Mouse (Mus musculus) spleen, postnatal 36 days (tissue): Measurements from ENCODE around the gene Apmap.
A peak's percentile ranks its signal among the peaks of the same experiment; 100 is the strongest.

ENCODE experiments used
- DNase-seq, 2 experiments: peaks; one replicate each; pipeline ENCODE4 v3.0.0; 2022; ENCODE audit warnings: low spot score in 2 of 2, mixed read lengths in 1 of 2

Gene Apmap

DNA sequence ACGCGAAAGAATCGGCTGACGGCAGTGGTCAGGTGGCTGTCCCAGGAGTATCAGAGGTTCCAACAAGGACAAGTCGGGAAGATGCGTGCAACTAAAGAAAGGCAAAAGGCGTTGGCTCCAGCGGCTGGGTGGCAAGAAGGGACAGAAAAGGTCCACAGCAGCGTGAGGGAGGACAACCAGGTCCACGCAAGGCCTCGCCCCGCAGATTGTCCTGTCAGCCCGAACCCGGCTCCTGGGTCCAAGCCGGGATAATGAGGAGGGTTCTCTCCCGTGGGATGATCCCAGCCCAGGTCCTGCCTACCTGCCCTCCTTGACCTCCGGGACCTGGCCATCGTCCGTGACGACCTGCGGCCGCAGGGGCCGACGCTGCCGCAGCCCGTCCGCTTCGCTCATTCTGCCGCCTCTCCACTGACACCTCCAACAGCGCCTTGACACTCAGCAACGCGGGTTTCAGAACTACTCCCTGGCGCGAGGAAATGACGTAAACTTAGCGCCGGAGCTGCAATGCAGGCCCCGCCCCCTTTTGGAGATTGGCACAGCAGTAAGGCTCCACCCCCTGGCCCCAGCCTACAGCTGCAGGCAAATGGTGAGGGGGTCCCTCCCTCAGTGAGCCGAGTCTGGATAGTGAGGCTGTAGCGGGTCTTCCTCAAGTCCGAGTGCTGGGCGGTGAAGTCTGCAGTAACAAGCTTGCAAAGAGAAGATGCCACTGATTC lies at the start of gene Apmap:
Gene Apmap (minus strand): TSS at position 481 of the 713 bp plus-strand sequence.
- DNase-seq, result peak; percentile 95 to 96

DNA sequence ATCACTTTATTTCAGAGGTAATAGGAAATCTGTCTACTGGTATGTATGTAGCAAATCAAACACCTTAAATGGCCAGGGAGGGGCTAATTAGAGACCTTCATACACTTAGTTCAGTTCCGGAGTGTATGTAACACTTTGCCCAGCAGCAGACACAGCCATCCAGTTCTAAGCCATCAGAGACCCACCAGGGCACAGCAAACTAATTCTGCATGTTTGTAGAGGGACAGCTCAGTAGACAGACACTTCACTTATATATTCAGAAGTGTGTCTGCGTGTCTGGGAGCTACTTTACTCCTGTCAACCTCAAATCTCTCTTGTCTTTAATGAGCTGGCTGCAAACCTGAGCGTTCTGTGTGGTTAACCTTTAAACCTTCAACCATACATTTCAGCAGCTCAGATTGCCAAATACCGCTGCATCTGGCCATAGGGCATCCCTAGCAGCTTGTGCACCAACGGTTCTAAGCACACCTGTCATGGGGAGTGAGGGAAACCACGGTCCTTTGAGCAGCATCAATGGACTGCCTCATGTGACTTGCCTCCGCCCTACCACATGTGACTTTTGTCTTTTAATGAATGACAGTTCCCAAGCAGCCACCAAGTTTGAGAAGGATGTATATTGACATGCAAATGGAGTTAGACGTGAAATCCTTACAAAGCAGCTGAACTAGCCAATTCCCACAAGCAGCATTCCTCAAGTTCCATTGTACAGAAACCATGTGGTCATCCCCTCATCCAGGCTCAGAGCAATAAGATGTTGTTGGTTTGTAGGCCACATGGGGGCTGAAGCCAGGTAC lies 48.8 kb upstream of the Apmap start:
- no peak for DNase-seq

DNA sequence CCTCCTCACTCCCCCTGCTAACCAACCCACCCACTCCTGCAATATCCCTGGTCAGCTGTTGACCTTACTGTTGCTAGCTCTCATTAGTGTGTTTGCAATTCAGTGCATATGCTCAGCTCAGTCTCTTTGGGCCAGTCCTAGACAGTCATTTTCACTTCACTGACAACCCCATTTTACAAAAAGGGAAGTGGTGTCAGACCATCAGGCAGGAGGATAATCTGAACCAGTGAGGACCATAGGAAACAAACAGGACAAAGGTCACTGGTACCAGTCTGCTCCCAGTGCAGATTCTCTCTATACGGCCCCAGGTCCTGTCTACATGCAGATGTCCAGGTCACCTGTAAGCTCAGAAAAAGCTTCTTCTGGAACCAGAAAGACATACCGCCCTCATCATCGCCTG lies 47.7 kb upstream of the Apmap start:
- DNase-seq, result no peak

DNA sequence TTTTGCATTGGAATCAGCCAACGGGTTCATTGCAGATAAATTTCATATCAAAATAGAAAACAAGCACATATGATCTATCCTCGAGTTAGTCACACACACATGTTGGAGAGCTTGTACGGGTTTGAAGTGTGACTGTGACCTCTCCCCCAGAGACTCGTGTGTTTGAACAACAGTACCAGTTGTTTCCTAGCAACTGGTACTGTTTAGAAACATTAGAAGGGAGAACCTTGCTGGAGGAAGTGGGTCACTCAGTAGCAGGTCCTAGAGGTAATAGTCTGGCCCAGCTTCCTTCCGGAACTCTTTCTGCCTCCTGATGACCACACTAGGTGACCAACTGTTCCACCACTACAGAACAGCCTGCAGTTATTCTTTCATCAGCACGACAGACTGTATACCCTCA lies 46.9 kb upstream of the Apmap start:
- no peak for DNase-seq

DNA sequence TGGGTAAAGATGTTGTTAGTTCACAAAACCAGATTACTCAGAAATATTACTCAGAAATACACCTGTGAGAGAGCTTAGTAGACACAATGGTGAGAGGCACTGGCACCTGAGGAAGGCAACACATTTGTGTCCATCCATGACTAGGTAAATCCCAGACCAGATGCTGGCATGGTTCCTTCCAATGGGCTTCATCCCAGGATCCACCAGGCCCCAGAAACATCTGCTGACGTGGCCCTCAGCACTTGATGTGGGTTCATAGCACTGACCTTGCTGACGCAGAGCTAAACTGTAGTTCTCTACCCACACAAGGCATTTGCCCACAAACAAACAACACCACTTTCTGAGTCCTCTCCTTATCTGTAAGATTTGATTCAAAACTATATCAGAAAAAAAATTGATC lies 46.4 kb upstream of the Apmap start:
- no peak for DNase-seq

DNA sequence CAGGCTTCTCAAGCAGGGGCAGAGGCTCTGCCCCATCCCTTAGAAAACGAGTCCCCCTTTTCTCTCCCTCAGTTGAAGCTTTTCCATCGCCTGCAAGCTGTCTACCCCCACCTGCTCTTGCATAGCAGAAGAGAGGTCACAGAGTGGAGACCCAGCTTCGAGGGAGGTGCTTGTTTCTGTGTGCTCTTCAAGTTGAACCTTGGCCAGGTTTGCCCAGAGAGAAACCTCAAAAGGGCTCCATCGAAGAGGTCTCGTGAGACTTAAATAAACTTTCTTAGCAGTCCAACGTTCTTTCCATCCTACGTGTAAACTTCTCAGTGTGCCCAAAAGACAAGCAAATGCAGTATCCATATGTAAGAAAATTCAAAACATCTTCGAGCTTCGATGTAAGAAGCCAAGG lies 43.0 kb upstream of the Apmap start:
- DNase-seq, result no peak

DNA sequence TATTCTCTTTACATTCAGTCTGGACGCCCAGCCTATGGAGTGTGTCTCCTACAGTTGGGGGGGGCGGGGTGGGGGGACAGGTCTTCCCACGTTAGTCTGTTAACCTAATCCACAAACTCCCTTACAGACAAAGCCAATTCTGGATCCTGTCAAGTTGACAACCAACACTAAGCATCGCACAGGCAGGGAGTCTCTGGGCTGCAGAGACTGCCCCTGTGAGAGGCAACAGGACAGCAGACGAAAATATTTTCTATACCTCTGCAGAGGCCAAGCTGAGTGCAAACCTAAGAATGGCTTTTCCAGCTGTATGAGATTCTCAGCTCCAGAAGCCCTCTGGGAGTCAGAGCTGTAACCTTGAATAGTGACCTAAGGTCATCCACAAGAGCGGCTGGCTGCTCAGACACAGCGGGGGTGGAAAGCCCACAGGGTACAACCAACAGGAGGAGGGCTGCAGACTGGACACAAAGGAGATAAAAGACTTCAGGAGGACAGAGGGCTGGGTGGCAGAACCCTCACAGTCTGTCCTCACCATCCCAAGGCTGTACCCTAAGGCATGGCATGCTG lies 42.2 kb upstream of the Apmap start:
- DNase-seq, result no peak

DNA sequence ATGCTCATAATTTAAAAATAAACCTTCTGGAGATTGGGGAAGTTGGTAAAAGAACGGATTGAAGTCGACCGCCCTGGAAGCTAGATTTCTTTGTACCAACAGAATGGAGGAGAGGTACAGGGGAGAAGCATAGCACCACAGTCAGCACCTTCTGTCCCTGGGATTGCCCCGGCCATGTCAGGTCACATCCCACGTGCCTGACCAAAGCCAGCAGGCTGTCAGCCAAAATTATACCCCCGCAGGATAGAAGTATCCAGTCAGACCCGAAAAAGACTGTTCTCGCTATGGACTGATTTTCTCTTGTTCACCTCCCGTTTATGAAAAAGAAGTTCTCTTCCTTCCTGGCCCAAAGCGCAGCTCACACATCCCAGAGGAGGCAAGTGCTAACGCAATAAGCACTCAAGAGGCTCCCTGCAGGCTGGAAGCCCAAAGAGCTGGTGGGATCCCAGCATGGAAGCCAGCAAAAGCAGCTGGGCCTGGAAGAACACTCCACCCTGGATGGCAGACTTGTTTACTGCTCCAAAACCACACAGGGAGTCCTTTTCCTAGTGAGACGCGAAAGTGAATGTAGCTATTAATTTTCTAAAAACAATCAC lies 40.0 kb upstream of the Apmap start:
- DNase-seq, result no peak

DNA sequence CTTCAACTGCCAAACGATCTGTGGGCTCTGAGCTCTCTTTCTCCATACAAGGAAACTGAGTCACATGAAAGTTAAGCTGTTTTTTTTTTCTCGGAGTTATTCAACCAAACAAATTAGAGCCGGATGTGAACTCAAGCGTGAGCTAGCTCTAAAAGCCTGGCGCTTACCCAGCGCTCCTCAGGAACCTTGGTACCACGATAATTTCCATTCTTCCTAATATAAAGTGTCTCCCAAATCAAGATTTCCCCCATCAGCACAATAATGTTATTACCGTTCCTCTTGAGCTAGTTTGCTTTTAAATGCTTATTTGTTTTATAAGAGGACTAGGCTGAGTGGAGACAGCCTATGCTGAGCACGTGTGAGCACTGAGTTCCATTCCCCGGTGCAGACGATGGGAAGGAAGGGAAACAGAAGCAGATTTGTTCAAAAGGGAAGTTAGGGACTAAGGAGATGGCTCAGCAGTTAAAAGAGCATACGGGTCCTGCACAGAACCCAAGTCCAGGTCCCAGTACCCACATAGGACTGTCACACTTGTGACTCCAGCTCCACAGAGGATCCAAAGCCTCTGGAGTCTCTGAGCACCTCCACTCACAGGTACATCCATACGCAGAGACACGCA lies 39.4 kb upstream of the Apmap start:
- no peak for DNase-seq

DNA sequence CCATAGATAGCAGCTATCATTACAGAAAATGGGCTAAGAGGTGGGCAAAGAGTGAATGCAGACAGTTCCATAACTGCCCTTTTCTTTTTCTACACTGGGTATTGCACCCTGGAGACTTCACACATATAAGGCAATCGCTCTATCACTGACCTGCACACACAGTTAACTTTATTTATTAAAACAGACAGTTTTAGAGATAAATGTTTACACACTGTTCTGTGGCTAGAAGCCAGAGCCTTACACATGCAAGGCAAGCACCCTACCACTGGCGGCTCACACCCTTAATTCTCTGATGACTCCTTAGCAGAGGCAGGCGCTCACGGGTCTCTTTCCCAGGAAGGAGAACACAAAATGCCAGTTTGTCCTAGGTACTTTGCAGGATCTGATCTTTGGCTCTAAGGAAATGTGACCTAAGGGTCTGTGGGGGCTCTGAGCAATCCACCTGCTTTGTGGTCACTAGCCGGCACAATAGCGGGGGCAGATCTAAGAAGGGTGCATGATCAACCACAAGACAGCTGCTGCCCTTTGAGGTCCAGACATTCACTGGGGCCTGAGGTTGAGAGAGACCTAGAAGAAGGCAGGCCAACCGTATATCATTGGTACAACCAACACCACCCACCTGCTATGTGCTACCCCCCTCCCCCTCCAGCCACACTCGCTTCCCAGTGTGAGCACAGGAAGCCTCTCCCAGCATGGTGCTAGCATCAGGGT lies 38.2 kb upstream of the Apmap start:
- peak in 1 of 2 experiments; percentile 52 for DNase-seq

DNA sequence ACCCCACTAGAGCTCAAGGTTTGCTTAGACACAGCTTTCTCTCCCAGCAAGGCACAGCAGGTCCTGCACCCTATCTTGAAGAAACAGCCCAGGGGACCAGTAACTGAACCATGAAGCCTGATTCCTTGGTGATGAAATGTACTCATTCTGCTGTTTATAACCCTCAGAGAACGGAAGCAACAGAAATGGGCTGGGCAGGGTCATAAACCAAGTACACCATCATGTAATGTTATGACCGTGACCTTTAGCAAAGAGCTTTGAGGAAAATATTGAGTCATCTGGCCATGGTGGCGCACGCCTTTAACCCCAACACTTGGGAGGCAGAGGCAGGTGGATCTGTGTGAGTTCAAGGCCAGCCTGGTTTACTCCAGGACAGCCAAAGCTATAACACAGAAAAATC lies 36.9 kb upstream of the Apmap start:
- peak; percentile 10 to 22 for DNase-seq

DNA sequence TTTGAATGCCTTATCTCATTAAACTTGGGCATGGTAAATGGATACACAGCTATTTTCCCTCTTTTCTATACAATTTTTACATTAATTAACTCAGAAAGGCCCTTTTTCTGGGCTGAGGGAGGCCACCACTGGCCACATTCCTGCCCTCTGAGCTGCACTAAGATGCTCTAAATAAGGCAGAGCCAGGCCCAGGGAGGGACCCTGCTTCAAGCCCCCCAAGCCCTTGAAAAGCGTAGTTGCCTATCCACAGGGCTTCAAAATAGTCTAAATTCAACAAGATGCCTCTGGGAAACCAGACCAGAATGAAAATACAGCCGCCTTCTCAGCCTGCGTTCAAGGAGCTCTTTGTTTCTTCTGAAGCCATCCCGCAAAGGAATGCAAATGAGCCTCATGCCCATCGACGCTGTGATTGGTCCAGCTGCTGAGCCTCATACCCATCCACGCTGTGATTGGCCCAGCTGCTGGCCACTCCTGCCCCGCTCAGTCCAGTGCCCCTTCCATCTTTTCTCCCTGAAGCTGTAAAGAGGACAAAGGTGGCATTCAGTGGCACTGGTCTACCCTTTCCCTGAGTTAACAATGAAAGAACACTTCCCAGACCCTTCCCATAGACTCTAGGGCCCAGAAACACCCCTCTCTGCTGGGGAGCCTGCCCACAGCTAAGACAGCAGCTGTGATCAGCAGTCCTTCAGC lies 35.5 kb upstream of the Apmap start:
- no peak for DNase-seq

DNA sequence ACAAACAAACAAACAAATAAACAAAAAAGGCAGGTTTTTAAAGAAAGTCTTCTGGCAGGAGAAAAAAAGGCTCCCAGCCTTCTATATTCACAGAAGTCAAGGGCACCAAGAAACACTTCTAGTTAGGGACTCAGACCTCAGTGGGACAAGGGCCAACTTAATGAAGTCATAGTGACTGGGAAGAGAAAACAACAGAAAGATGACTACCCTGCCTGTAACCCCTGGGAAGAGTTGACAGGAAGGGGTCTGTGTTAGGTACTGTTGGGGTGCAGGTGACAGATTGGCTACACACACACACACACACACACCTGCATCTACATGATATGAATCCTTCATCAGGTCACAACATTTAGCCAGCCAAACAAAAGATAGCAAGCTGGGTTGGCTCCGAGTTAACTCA lies 34.8 kb upstream of the Apmap start:
- no peak for DNase-seq

DNA sequence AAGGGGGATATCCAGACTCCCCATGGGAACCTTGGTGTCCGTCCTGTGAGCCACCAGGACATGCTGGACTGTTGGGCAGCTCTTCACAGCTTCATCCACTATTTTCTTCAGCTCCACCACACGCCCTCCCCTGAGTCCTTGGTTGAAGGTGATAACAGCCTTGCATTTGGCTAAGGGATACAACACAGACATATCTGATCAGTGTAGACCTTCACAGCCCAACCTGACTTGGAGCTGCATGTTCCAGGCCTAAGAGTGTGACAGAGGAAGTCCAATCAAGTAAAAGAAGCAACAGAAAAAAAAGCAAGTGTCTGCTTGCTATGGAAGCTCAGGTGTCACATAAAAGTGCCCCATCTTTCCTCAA lies 30.0 kb upstream of the Apmap start:
- DNase-seq, result no peak

DNA sequence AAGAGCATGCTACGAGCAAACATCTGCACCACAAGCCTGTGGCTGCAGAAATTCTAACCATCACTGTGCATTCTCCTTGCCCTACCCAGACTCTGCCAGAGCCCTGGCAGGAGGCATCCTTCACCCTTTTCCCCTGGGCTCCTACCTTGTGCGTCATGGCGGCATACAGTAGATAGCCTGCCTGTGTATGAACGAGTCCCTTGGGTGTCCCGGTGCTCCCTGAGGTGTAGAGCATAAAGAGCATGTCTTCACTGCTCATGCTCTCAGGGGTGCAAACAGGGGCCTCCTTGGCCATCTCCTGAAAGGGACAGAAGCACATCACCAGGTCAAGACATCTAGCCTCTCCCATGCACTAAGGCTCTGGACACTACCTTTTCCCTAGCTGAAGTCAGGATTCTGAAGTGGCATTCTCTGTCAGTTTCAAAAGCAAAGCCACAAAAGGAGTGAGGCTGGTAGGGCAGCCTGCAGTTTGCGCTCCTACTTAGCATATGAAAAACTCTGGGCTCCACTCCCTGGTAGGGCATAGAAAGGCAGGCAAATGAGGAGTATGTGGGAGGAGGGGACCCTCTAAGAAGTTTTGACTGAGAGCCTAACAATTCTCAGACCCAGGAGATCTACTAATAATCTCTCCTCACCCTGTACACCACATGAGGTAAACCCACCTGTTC lies 29.5 kb upstream of the Apmap start:
- no peak for DNase-seq

DNA sequence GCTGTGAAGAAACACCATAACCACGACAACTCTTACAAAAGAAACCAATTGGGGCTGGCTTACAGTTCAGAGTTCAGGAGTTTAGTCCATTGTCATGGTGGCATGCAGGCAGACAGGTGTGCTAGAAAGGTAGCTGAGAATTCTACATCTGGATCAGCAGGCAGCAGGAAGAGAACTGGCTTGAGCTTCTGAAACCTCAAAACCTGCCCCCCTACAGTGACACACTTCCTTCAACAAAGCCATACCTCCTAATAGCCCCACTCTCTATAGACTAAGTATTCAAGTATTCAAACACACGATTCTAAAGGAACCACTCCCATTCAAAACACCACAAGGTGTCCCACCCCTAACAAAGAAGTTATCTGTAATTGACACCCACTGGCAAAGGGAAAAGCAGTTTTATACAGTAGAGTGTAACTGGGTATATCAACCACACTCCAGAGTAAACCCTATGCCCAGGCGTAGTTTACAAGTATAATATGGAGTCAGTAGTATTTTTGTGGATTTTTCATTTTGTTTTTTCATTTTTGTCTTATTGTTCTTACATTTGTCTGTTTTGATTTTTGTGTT lies 27.6 kb upstream of the Apmap start:
- DNase-seq, result no peak

DNA sequence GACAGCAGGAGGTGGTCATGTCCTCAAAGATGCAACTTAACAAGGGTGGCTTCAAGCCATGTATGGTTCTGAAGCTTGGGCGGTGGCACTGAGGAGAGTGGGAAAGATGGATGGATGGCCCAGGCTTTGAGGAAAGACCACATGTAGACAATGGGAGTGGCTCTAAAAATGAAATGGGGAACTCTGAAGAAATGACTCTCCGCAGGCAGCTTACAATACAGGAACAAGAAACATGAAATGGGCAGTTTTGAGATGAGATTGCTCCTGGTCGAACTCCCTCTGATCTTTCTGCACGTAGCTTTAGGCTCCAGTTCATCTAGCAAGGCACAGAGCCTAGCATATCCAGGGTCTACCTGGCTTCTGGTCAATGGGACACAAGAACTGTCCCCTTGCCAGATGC lies 20.9 kb upstream of the Apmap start:
- no peak for DNase-seq

DNA sequence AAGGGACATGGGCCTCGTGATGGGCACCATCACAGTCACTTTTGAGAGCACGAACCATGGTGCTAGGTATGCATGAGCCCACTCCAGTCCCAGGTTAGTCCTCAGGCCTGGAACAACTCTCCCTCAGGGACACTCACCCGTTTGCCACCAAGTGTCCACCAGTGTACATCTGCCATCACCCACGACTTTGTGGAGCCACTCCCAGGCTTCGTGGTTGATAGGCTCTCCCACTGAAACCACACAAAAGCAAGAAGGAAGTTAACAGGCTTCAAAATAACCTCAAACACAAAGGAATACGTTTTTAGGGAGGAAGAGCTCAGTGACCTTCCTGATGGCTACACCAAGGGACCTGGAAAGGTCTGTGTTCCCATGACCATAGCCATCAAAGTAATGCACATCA lies 18.8 kb upstream of the Apmap start:
- DNase-seq, result no peak

DNA sequence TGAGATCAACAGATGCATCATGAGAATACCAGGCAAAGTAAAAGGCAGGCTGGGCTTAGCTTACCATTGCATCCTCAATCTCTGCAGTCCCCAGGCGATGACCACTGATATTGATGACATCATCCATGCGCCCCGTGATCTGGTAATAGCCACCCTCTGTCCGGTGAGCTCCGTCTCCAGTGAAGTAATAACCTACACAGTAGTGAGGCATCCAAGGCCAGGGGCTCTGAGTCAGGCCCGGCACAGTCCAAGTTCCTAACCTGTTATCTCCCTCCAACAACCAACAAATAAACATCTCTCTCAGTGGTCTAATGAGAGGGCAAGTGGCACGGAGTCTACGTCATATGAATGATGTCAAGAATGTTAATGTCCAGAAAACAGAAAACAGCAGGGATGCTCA lies 16.6 kb upstream of the Apmap start:
- DNase-seq, result no peak

DNA sequence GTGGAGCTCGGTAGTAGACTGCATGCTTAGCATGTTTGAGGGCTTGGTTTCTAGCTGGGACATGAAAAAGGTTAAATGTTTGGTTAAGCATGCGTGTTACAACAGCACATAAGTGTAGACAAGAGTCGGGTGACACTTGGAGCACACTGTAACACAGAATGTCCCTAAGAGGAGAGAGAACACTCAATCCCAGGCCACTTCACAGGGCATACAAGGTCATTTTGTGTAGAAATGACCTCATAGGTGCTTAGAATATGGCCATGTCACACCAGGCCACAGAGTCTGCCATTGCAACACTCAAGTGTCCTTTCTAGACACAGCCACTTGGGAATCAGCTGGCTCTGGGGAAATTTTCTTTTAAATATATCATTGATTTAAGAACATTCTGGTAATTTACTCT lies 15.6 kb upstream of the Apmap start:
- DNase-seq, result no peak
